In genomic region chr15:87624610-87625091, GRCm38 (mm10) we compare ENCODE assay signal across 8 mouse cellular contexts.
DNase-seq lines count a peak whose midpoint lies in the region; ATAC-seq and TF ChIP-seq lines count a peak whose summit lies in the region.

No protein-coding gene starts in this region.

- H3K4me3 ChIP-seq in layer of hippocampus, adult 2 months = peak overlapping the region; percentile 78
- H3K4me3 ChIP-seq in forebrain, postnatal 0 days (ENCODE audit: low read depth, low read length) = peak overlapping the region; percentile 76
- H3K4me3 ChIP-seq in liver, embryonic 11.5 days (ENCODE audit: low read depth, low read length) = peak overlapping the region; percentile 53
- peak overlapping the region; percentile 60 for H3K4me3 ChIP-seq in stomach, embryonic 15.5 days (replicated peaks)

- under 1% methylated on average over 71 of the region's 76 CpGs for WGBS in forebrain, postnatal 0 days
- 2% methylated on average over 21 of the region's 76 CpGs for WGBS in liver, embryonic 11.5 days
- under 1% methylated on average over 59 of the region's 76 CpGs for WGBS in stomach, embryonic 15.5 days

- H3K4me1 ChIP-seq in forebrain, postnatal 0 days (ENCODE audit: insufficient read depth) = peaks cover 17% of the 10 kb centered on the region
- no peaks in the 10 kb centered on the region; the same call in 1 of the 2 replicates for H3K4me1 ChIP-seq in liver, embryonic 11.5 days (replicated peaks; ENCODE audit: control insufficient read depth, insufficient read depth, low read length)
- H3K4me1 ChIP-seq in stomach, embryonic 15.5 days = peaks cover 13% of the 10 kb centered on the region; the same call in 1 of the 2 replicates

- ATAC-seq in forebrain, postnatal 0 days = peak; percentile 24
- peak; percentile 26; the same call in 1 of the 2 replicates for ATAC-seq in liver, embryonic 11.5 days (replicated peaks; ENCODE audit: low FRiP score)
- peak; percentile 53; the same call in 1 of the 2 replicates for ATAC-seq in stomach, embryonic 15.5 days (ENCODE audit: insufficient read depth, low FRiP score, low read depth)

- H3K27ac ChIP-seq in layer of hippocampus, adult 2 months = peak overlapping the region; percentile 93
- H3K27ac ChIP-seq in forebrain, postnatal 0 days (ENCODE audit: low read depth, low read length) = peak overlapping the region; percentile 89
- H3K27ac ChIP-seq in liver, embryonic 11.5 days (ENCODE audit: low read depth, low read length) = no peak overlapping the region
- H3K27ac ChIP-seq in stomach, embryonic 15.5 days = peak overlapping the region; percentile 48

- peak overlapping the region; percentile 75 for H3K9ac ChIP-seq in forebrain, postnatal 0 days
- 0 out of 2 replicates have a peak overlapping the region, but pooled peaks have one; percentile 35 for H3K9ac ChIP-seq in liver, embryonic 11.5 days (ENCODE audit: low read depth, low read length)
- peak overlapping the region; percentile 25; the same call in 1 of the 2 replicates for H3K9ac ChIP-seq in stomach, embryonic 15.5 days

- DNase-seq in layer of hippocampus, adult 2 months (ENCODE audit: low spot score in 2 of 2) = no peak
- no peak for DNase-seq in layer of hippocampus, adult 9-10 months (ENCODE audit: low spot score)
- peak; percentile 27 to 40 for DNase-seq in adrenal gland, postnatal 36 days
- DNase-seq in forebrain, postnatal 0 days = peak; percentile 43
- DNase-seq in liver, embryonic 11.5 days (ENCODE audit: low spot score) = peak; percentile 40
- DNase-seq in B cell, adult 2 months = no peak
- no peak for DNase-seq in frontal cortex, postnatal 36 days (ENCODE audit: low spot score in 2 of 2)

- H3K9me3 ChIP-seq in forebrain, postnatal 0 days (ENCODE audit: low read length) = no peaks in the 10 kb centered on the region
- H3K9me3 ChIP-seq in liver, embryonic 11.5 days (ENCODE audit: control insufficient read depth, low read length) = no peaks in the 10 kb centered on the region
- no peaks in the 10 kb centered on the region for H3K9me3 ChIP-seq in stomach, embryonic 15.5 days

- peak overlapping the region; percentile 78 for H3K4me2 ChIP-seq in forebrain, postnatal 0 days (ENCODE audit: low read depth)
- peak overlapping the region; percentile 76 for H3K4me2 ChIP-seq in liver, embryonic 11.5 days
- peak overlapping the region; percentile 98 for H3K4me2 ChIP-seq in stomach, embryonic 15.5 days

- no peaks in the 10 kb centered on the region for H3K36me3 ChIP-seq in forebrain, postnatal 0 days (ENCODE audit: insufficient read depth)
- no peaks in the 10 kb centered on the region for H3K36me3 ChIP-seq in liver, embryonic 11.5 days (ENCODE audit: control insufficient read depth, insufficient read depth, low read length)
- no peaks in the 10 kb centered on the region for H3K36me3 ChIP-seq in stomach, embryonic 15.5 days

- no peaks in the 10 kb centered on the region for H3K27me3 ChIP-seq in forebrain, postnatal 0 days (ENCODE audit: insufficient read depth, low read length)
- peaks cover 54% of the 10 kb centered on the region for H3K27me3 ChIP-seq in liver, embryonic 11.5 days (replicated peaks; ENCODE audit: control insufficient read depth, insufficient read depth, low read length)
- peaks cover 33% of the 10 kb centered on the region for H3K27me3 ChIP-seq in stomach, embryonic 15.5 days (replicated peaks)

- TF ChIP-seq CTCF in layer of hippocampus, adult 2 months (conservative IDR thresholded peaks at IDR 0.05) = no peak
- TF ChIP-seq CTCF in forebrain, postnatal 0 days (IDR thresholded peaks at IDR 0.05; ENCODE audit: low read depth) = no peak

Comparison
In these comparisons a context has a peak if more than half of its experiments do, and no peak if none do; other contexts are left out.
1. DNase-seq: peak in adrenal gland, postnatal 36 days (2 of 2), forebrain, postnatal 0 days (single experiment) and liver, embryonic 11.5 days (single experiment); none in layer of hippocampus, adult 2 months (0 of 2), layer of hippocampus, adult 9-10 months (single experiment), B cell, adult 2 months (0 of 2) and frontal cortex, postnatal 36 days (0 of 2).
2. H3K9ac ChIP-seq: peak in every context shown above with its lines; median percentile 75 in forebrain, postnatal 0 days; 35 in liver, embryonic 11.5 days; 25 in stomach, embryonic 15.5 days.
3. Peak in every context shown above with its lines, with median percentiles within 50 percentile points of each other: H3K4me3 ChIP-seq, ATAC-seq and H3K4me2 ChIP-seq.